Mouse (Mus musculus): ENCODE results near the gene Rfx8. TPM values are rescaled to one million over a fixed set of nuclear protein-coding genes. Genes with fewer than 3 reads are reported as not detected.

Rfx8 gene
- polyA plus RNA-seq, 1 experiment from 2014 or later = 0.22 TPM

- H3K36me3 ChIP-seq = no peaks in the 10 kb centered on the region
- H3K9me3 ChIP-seq = no peaks in the 10 kb centered on the region
- H3K4me1 ChIP-seq (replicated peaks) = 0 out of 2 replicates have a peak, but pooled peaks cover 7% of the 10 kb centered on the region
- H3K4me3 ChIP-seq = no peak overlapping the region
- DNase-seq (ENCODE audit: low spot score) = no peak
- no peaks in the 10 kb centered on the region for H3K27me3 ChIP-seq (ENCODE audit: insufficient read depth, poor library complexity, severe bottlenecking)
- WGBS = 74% methylated on average over 6 of the region's 6 CpGs
- no peak overlapping the region for H3K27ac ChIP-seq
Observed at GRCm38 (mm10) chr1:39615526-39615925, 105.3 kb downstream of the Rfx8 start.

Other genes starting within 250 kb of the Rfx8 start
- gene Tbc1d8, start 242.2 kb downstream of the Rfx8 start, polyA plus RNA-seq (2016; fragmentation: Nextera tagmentation; extraction: Ambion mirVana) = 5.9 and 6.3 TPM in 2 replicates
- gene Cnot11, start 186.0 kb downstream of the Rfx8 start, polyA plus RNA-seq (2016; fragmentation: Nextera tagmentation; extraction: Ambion mirVana) = 26.2 and 26.9 TPM in 2 replicates
- gene Rnf149, start 143.6 kb downstream of the Rfx8 start, polyA plus RNA-seq (2016; fragmentation: Nextera tagmentation; extraction: Ambion mirVana) = 21.0 and 27.0 TPM in 2 replicates
- gene Creg2, start 69.5 kb downstream of the Rfx8 start, polyA plus RNA-seq (2016; fragmentation: Nextera tagmentation; extraction: Ambion mirVana) = 0.35 and 0.78 TPM in 2 replicates
- gene Gm3646, start 84.3 kb upstream of the Rfx8 start, polyA plus RNA-seq (2016; fragmentation: Nextera tagmentation; extraction: Ambion mirVana) = not detected in 2 replicates
- gene Map4k4, start 179.9 kb upstream of the Rfx8 start, polyA plus RNA-seq (2016; fragmentation: Nextera tagmentation; extraction: Ambion mirVana) = 38.5 and 40.1 TPM in 2 replicates

Data from hindbrain, embryonic 10.5 days (tissue).